Mouse (Mus musculus) liver, adult 2 months (tissue): ENCODE data around the gene Gm9048. TPM values are rescaled to one million over a fixed set of nuclear protein-coding genes. Genes with fewer than 3 reads are reported as not detected.
"Not testable (repeated sequence)": the region's sequence is repeated elsewhere in the genome, so short reads cannot be mapped to it uniquely, and the experiment has no call there.

Source experiments
- DNase-seq: peaks from one replicate; pipeline ENCODE4 v3.0.0-alpha.2; 2011; ENCODE audit warnings: low read depth, low spot score; ENCODE audit errors: extremely low read depth
- H3K27ac ChIP-seq: fragments of 200-500 bp; replicated peaks from 2 replicates; pipeline ENCODE4 v1.5.1; 2012; ENCODE audit warnings: low read depth, mild to moderate bottlenecking, control low read depth, inconsistent platforms, low read length; ENCODE audit not compliant: insufficient read depth
- H3K27me3 ChIP-seq: fragments of 200-500 bp; 2 replicates; pipeline ENCODE4 v1.6.1; 2012; ENCODE audit warnings: mild to moderate bottlenecking, moderate library complexity, low read length, inconsistent platforms; ENCODE audit not compliant: control insufficient read depth, insufficient read depth
- H3K36me3 ChIP-seq: fragments of 200-500 bp; 2 replicates; pipeline ENCODE4 v1.6.1; 2012; ENCODE audit warnings: low read length, inconsistent platforms; ENCODE audit not compliant: control insufficient read depth, insufficient read depth
- H3K4me1 ChIP-seq: fragments of 200-500 bp; 2 replicates; pipeline ENCODE4 v1.6.1; 2011; ENCODE audit warnings: low read length; ENCODE audit not compliant: control insufficient read depth, insufficient read depth
- H3K4me3 ChIP-seq: fragments of 200-500 bp; 2 replicates; pipeline ENCODE4 v1.5.1; 2011; ENCODE audit warnings: low read depth, mild to moderate bottlenecking, control low read depth, low read length, moderate library complexity; ENCODE audit not compliant: insufficient read depth
- H3K79me2 ChIP-seq: fragments of 200-500 bp; 2 replicates; pipeline ENCODE4 v1.6.1; 2012; ENCODE audit warnings: inconsistent platforms, mild to moderate bottlenecking, low read length, moderate library complexity; ENCODE audit not compliant: control insufficient read depth, insufficient read depth
- H3K9ac ChIP-seq: fragments of 200-500 bp; 2 replicates; pipeline ENCODE4 v1.6.1; 2012; ENCODE audit warnings: low read depth, mild to moderate bottlenecking, control low read depth, inconsistent platforms, low read length
- CTCF ChIP-seq: fragments of 200-500 bp; IDR thresholded peaks from 2 replicates; pipeline ENCODE4 v1.5.1; 2011; ENCODE audit warnings: low read depth, low read length, control low read depth
- POLR2A ChIP-seq: fragments of 200-500 bp; IDR thresholded peaks from 2 replicates; pipeline ENCODE4 v1.6.1; 2011; ENCODE audit warnings: low read length, control low read depth; ENCODE audit not compliant: insufficient read depth; ENCODE audit errors: extremely low read depth
- WGBS: fragments of 180-500 bp; shearing (Covaris S2); methylation state at CpG from one replicate; pipeline ENCODE4 v1.1.7; 2018; 5-methylcytosine and 5-hydroxymethylcytosine counted together
- polyA plus RNA-seq: library from polyadenylated mRNA; depleted of rRNA; stranded (reverse); fragments of >200 nt; gene quantifications from 2 replicates; pipeline ENCODE4 v1.2.3, GENCODE M21; 2012; rRNA removed
- total RNA-seq: library from RNA; depleted of rRNA; stranded (reverse); fragments of >200 nt; gene quantifications from 2 replicates; pipeline ENCODE4 v1.2.3, GENCODE M21; 2014; rRNA removed

Gm9048 gene
- total and polyA plus RNA-seq, 2 experiments, result not detected

GRCm38 (mm10) chr10:118319024-118319423, 29.5 kb downstream of the Gm9048 start:
- Histone ChIP-seq H3K79me2 (no peaks in the 10 kb centered on the region), H3K9ac (no peak overlapping the region), H3K27ac (no peak overlapping the region), H3K27me3 (no peaks in the 10 kb centered on the region), H3K36me3 (no peaks in the 10 kb centered on the region), H3K4me3 (no peak overlapping the region), H3K4me1 (no peaks in the 10 kb centered on the region)
- WGBS, result 65% methylated on average over 8 of the region's 8 CpGs
- no peak for DNase-seq
- TF ChIP-seq CTCF (no peak), POLR2A (no peak)

- not testable (repeated sequence) for H3K4me1 ChIP-seq, H3K79me2 ChIP-seq
- 40% methylated on average over 2 of the region's 2 CpGs for WGBS
These were observed 46.3 kb downstream of the Gm9048 start for GRCm38 (mm10) chr10:118302133-118302532.

More at GRCm38 (mm10) chr10:118302133-118302532, 46.3 kb downstream of the Gm9048 start:
- H3K36me3 ChIP-seq, H3K27me3 ChIP-seq, H3K9ac ChIP-seq, DNase-seq, H3K27ac ChIP-seq, H3K4me3 ChIP-seq: not testable (repeated sequence)

Other genes with a start within 250 kb of the Gm9048 start
- 0.94 and 1.1 TPM in 2 replicates for gene Mdm1, start 206.9 kb downstream of the Gm9048 start, total RNA-seq
- gene Mdm1, start 206.9 kb downstream of the Gm9048 start, polyA plus RNA-seq, result 0.35 and 0.49 TPM in 2 replicates
- gene Il22, start 143.7 kb downstream of the Gm9048 start, total RNA-seq, result not detected in 2 replicates
- not detected in 2 replicates for gene Il22, start 143.7 kb downstream of the Gm9048 start, polyA plus RNA-seq
- not detected in 2 replicates for gene Gm32717, start 107.9 kb downstream of the Gm9048 start, total RNA-seq
- gene Gm32717, start 107.9 kb downstream of the Gm9048 start, polyA plus RNA-seq, result not detected in 2 replicates
- not detected in 2 replicates for gene Gm32802, start 90.0 kb downstream of the Gm9048 start, total RNA-seq
- gene Gm32802, start 90.0 kb downstream of the Gm9048 start, polyA plus RNA-seq, result not detected in 2 replicates
- not detected in 2 replicates for gene Iltifb, start 53.6 kb downstream of the Gm9048 start, total RNA-seq
- gene Iltifb, start 53.6 kb downstream of the Gm9048 start, polyA plus RNA-seq, result not detected in 2 replicates
- gene Gm9040, start 21.7 kb downstream of the Gm9048 start, total RNA-seq, result not detected in 2 replicates
- gene Gm9040, start 21.7 kb downstream of the Gm9048 start, polyA plus RNA-seq, result not detected in 2 replicates
- not detected in 2 replicates for gene Gm9044, start 16.3 kb downstream of the Gm9048 start, total RNA-seq
- not detected in 2 replicates for gene Gm9044, start 16.3 kb downstream of the Gm9048 start, polyA plus RNA-seq
- not detected in 2 replicates for gene Gm9045, start 10.8 kb downstream of the Gm9048 start, total RNA-seq
- not detected in 2 replicates for gene Gm9045, start 10.8 kb downstream of the Gm9048 start, polyA plus RNA-seq
- gene Gm9046, start 5.4 kb downstream of the Gm9048 start, total RNA-seq, result not detected in 2 replicates
- not detected in 2 replicates for gene Gm9046, start 5.4 kb downstream of the Gm9048 start, polyA plus RNA-seq
- not detected in 2 replicates for gene Gm9049, start 5.4 kb upstream of the Gm9048 start, total RNA-seq
- gene Gm9049, start 5.4 kb upstream of the Gm9048 start, polyA plus RNA-seq, result not detected in 2 replicates
- gene Ifng, start 92.4 kb upstream of the Gm9048 start, total RNA-seq, result not detected in 2 replicates
- gene Ifng, start 92.4 kb upstream of the Gm9048 start, polyA plus RNA-seq, result 0.07 and 0.10 TPM in 2 replicates